Mouse (Mus musculus) E14TG2a.4 (cell line): ENCODE data around the gene Csn1s2b.
A peak's percentile ranks its signal among the peaks of the same experiment; 100 is the strongest.
"Not testable (repeated sequence)": the region's sequence is repeated elsewhere in the genome, so short reads cannot be mapped to it uniquely, and the experiment has no call there.

Experiments used
- H3K27me3 ChIP-seq: 2 replicates; pipeline ENCODE4 v1.6.1; 2014; ENCODE audit warnings: low read length, control low read depth; ENCODE audit not compliant: insufficient read depth
- H3K36me3 ChIP-seq: 2 replicates; pipeline ENCODE4 v1.6.1; 2014; ENCODE audit warnings: low read length, control low read depth; ENCODE audit not compliant: insufficient read depth
- H3K4me1 ChIP-seq: replicated peaks from 2 replicates; pipeline ENCODE4 v1.6.1; 2014; ENCODE audit warnings: low read depth, low read length, control low read depth
- H3K4me3 ChIP-seq: replicated peaks from 2 replicates; pipeline ENCODE4 v1.5.1; 2014; ENCODE audit warnings: mild to moderate bottlenecking, low read length
- H3K9me3 ChIP-seq: 2 replicates; pipeline ENCODE4 v1.6.1; 2014; ENCODE audit warnings: low read length, control low read depth
- CTCF ChIP-seq: conservative IDR thresholded peaks from 2 replicates; pipeline ENCODE4 v1.5.1; 2014; ENCODE audit warnings: low read length
- NANOG ChIP-seq: IDR thresholded peaks from 2 replicates; pipeline ENCODE4 v1.6.1; 2014; ENCODE audit warnings: borderline replicate concordance, low read length, mixed read lengths
- POU5F1 ChIP-seq: IDR thresholded peaks from 2 replicates; pipeline ENCODE4 v1.6.1; 2014; ENCODE audit warnings: low read length, borderline replicate concordance

Gene Csn1s2b

DNA sequence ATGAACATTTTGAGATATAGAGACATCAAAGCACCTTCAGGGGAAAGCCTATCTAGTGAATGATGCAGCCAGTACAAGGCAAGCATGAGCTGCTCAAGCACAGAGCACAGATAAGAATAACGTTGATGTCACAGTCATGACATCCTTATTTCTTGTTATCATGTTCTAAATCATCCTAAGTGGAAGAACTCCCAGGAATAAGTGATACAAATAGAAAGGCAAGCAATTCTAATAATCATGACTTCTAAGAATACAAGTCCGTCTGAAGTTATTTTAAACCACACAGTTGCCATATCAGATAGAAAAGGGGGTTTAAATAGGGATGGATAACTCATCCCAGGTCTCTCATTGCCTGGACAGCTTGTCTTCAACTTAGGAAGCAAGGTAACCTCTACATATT is at the start of gene Csn1s2b:
Gene Csn1s2b, plus strand, starts transcription at position 301 of the 400 bp plus-strand sequence.
- Histone ChIP-seq H3K36me3 (no peaks in the 10 kb centered on the region), H3K4me1 (no peaks in the 10 kb centered on the region), H3K9me3 (no peaks in the 10 kb centered on the region), H3K4me3 (no peak within 1 kb of the TSS), H3K27me3 (no peaks in the 10 kb centered on the region)
- TF ChIP-seq CTCF (no peak), POU5F1 (no peak), NANOG (no peak)

DNA sequence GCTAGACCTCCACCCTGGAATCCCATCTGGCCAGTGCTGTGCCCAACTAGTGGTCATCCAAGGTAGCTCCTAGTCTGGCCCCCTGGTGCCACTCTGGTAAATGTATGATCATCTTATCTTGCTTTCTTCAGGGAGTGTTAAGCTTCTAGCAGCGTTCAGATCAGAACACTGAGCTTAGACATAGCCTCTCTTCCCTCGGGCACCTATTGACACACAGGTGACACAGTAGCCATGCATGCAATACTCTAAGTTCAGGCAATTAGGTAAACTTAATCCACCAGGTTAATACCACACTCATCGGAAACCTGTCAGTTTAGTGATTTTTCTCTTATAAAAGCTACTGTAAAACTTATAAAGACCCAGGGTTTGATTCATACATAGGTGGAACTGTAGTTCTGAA is 43.3 kb upstream of the Csn1s2b start:
- H3K27me3 ChIP-seq: no peaks in the 10 kb centered on the region
- no peaks in the 10 kb centered on the region for H3K9me3 ChIP-seq
- H3K4me3 ChIP-seq: no peak overlapping the region
- no peaks in the 10 kb centered on the region for H3K36me3 ChIP-seq
- H3K4me1 ChIP-seq: no peaks in the 10 kb centered on the region
- TF ChIP-seq NANOG (no peak), POU5F1 (no peak)

DNA sequence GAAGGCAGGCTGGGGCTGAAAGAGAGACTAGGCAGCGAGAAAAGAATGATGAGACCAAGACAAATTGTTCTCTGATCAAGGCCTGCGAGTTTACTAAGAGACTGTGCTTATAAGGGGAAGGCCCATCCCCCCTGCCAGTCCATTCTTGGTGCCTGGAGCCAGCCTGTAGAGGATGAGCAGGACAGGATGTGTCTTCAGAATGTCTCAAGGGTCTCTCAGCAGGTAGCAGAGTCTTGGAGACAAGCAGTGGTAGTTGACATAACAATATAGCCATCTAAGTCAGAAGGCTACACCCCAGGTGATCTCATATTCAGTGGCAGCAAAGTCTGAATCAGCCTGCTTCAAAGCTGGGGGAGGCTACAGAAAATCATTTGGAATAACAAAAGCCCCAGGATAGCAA is 35.7 kb upstream of the Csn1s2b start:
- not testable (repeated sequence) for H3K9me3 ChIP-seq, H3K4me3 ChIP-seq, H3K27me3 ChIP-seq, H3K36me3 ChIP-seq
- H3K4me1 ChIP-seq: peaks cover 18% of the 10 kb centered on the region
- TF ChIP-seq POU5F1 (peak; percentile 66; the same call in 1 of the 2 replicates), NANOG (peak; percentile 93)

DNA sequence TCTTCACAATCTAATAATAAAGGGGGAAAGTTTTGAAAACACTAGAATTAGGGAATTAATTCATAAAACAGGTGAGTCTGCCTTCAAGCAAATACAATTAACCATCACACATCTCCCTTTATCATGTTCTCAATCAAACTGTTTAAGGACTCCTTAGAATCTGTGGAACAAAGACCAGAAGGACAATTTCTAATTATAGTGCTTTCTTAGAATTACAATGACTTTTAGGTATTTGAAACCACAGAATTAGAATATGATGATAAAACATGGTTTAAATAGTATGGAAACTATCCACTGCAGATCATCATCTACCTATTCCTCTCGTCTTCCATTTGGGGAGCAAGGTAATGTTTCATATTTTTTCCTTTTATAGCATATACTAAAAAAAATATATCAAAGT is 33.6 kb upstream of the Csn1s2b start, which contains the start of gene Csn1s2a:
Gene Csn1s2a, plus strand, starts transcription at position 301 of the 400 bp plus-strand sequence.
- TF ChIP-seq POU5F1: no peak
- no peak for TF ChIP-seq CTCF
- TF ChIP-seq NANOG: no peak

DNA sequence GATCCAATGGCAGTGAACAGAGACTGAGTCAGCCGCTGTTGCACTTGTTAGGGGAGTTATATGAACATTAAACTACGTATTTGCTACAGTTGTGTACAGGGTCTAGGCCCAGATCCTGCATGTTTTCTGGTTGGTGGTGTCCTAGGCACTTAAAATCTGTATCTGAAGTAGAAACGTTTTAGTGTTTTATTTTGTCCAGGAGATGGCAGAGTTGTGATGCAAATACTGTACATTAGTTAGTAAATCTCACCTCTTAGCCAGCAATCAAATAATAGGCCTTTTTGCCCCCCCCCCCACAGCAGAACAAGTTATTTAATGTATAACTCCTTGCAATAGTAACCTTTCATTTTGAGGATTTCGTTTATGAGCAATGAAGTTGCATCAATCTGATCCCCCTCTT is 25.2 kb upstream of the Csn1s2b start:
- no peaks in the 10 kb centered on the region for H3K9me3 ChIP-seq
- no peaks in the 10 kb centered on the region for H3K36me3 ChIP-seq
- no peaks in the 10 kb centered on the region for H3K4me1 ChIP-seq
- TF ChIP-seq NANOG: no peak
- H3K4me3 ChIP-seq: no peak overlapping the region
- no peaks in the 10 kb centered on the region for H3K27me3 ChIP-seq

More for the DNA sequence above, 33.6 kb upstream of the Csn1s2b start, which contains the start of gene Csn1s2a:
- Histone ChIP-seq H3K9me3 (no peaks in the 10 kb centered on the region), H3K4me1 (peaks cover 18% of the 10 kb centered on the region), H3K27me3 (no peaks in the 10 kb centered on the region), H3K36me3 (no peaks in the 10 kb centered on the region), H3K4me3 (no peak within 1 kb of the TSS)

DNA sequence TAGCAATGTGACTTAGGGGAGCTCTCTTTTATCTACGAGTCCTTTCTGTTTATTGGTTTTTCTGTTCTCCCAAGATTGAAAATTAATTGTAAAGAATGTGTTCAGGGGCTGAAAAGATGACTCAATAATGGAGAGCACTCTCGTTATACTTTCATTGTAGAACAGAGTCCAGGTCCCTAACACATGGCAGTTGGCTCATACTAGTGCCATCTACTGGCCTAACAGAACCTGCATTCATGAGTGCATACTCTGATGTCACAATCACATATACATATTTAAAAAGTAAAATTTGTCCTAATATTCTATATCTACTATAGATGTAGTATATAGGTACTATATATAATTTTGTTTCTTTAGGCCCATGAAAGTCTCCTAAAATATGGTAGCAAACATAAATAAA is 1.4 kb downstream of the Csn1s2b start:
- TF ChIP-seq POU5F1 (no peak), CTCF (no peak; the same call in none of the 2 replicates), NANOG (no peak)
- no peaks in the 10 kb centered on the region for H3K4me1 ChIP-seq
- H3K9me3 ChIP-seq: no peaks in the 10 kb centered on the region
- H3K36me3 ChIP-seq: no peaks in the 10 kb centered on the region
- H3K4me3 ChIP-seq: no peak overlapping the region
- no peaks in the 10 kb centered on the region for H3K27me3 ChIP-seq

DNA sequence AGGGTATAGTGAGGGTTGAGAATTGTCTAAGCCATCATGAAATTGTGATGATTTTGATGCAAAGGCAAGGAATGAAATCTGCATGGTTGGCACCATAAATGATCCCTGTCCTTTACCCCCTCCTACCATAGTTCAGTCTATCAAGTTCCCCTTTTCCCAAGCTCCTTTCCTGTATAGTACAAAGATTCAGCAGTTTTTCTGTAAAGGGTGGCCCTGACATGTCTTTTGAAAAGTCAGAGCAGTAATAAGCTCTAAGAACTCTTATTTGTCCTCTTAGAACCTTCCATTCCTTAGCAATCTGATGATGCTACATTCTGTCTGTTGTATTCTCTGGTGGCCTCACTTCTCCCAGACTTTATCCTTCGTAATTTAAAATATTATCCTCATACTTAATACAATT is 17.5 kb downstream of the Csn1s2b start, which contains the start of gene Prr27:
Gene Prr27, plus strand, starts transcription at position 301 of the 400 bp plus-strand sequence.
- no peak for TF ChIP-seq NANOG
- no peak for TF ChIP-seq CTCF
- no peak for TF ChIP-seq POU5F1
- Histone ChIP-seq H3K4me3 (no peak within 1 kb of the TSS), H3K9me3 (no peaks in the 10 kb centered on the region), H3K4me1 (no peaks in the 10 kb centered on the region), H3K36me3 (no peaks in the 10 kb centered on the region), H3K27me3 (no peaks in the 10 kb centered on the region)

DNA sequence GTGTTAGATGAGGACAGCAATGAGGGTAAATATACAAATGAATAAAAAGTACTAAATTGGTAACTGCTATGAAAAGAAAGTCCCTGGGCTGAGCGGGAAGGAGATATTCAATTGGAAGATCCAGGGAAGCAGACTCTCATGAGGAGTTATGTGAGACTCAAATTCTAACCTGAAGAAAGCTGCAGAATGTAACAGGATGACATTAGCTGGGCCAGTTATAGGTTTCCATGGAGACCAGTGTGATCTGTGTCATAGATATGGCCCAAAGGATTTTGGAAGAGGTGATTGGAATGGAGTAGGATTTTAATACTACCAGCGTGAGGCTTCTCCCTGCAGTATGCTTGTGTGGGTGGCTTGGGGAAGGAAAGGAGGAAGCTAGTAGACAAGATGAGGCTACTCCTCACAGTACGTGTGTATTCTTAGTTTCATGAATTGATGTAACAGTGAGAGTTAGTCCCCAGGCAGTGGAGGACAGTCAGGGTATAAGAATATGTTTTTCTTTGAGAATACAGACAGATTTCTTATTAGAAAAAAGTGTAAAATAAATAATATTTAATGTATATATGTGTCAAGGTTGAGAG is 47.3 kb downstream of the Csn1s2b start:
- TF ChIP-seq POU5F1 (no peak), NANOG (no peak), CTCF (no peak)
- H3K27me3 ChIP-seq: no peaks in the 10 kb centered on the region
- peaks cover 6% of the 10 kb centered on the region; the same call in 1 of the 2 replicates for H3K4me1 ChIP-seq
- H3K9me3 ChIP-seq: no peaks in the 10 kb centered on the region
- H3K36me3 ChIP-seq: no peaks in the 10 kb centered on the region
- no peak overlapping the region for H3K4me3 ChIP-seq

DNA sequence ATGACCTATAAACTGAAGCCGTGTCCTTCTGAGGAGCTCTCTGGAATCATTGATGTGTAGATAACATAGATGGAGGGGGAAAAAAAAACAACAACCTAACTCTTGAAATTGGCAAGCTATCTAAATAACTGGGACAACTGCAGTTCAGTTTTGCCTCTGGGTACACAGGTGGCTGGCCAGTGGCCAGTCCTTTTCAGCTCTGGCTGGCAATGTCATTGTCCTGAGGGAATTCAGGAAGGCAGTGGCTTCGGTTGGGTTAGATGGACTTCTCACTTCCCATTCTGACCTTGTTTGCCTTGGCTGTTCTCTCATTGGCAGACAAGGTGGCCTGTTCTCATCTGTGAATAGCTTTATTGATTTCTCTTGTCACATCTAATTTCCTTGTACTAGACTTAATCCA is 62.2 kb downstream of the Csn1s2b start:
- TF ChIP-seq CTCF (no peak), POU5F1 (no peak), NANOG (no peak)
- Histone ChIP-seq H3K9me3 (no peaks in the 10 kb centered on the region), H3K36me3 (no peaks in the 10 kb centered on the region), H3K27me3 (no peaks in the 10 kb centered on the region), H3K4me1 (no peaks in the 10 kb centered on the region), H3K4me3 (no peak overlapping the region)
